Mouse (Mus musculus): Measurements from ENCODE around the gene Fhit. TPM values are rescaled to one million over a fixed set of nuclear protein-coding genes. Genes with fewer than 3 reads are reported as not detected.

Fhit gene
- polyA plus RNA-seq, 1 experiment = 4.2 TPM

- no peak for TF ChIP-seq POLR2A (IDR thresholded peaks at IDR 0.05; ENCODE audit: borderline replicate concordance, extremely low read depth, insufficient read depth, insufficient read length, poor library complexity, severe bottlenecking)
- TF ChIP-seq CTCF (IDR thresholded peaks at IDR 0.05; ENCODE audit: borderline replicate concordance, extremely low read depth, insufficient read depth, insufficient read length) = no peak
- DNase-seq (ENCODE audit: low read depth) = peak; percentile 22
Measured at GRCm38 (mm10) chr14:10122176-10122575, 1039.7 kb downstream of the Fhit start.

GRCm38 (mm10) chr14:10096236-10096635, 1065.6 kb downstream of the Fhit start:
- TF ChIP-seq CTCF (IDR thresholded peaks at IDR 0.05; ENCODE audit: borderline replicate concordance, extremely low read depth, insufficient read depth, insufficient read length) (no peak), POLR2A (IDR thresholded peaks at IDR 0.05; ENCODE audit: borderline replicate concordance, extremely low read depth, insufficient read depth, insufficient read length, poor library complexity, severe bottlenecking) (no peak)
- DNase-seq (ENCODE audit: low read depth) = no peak

GRCm38 (mm10) chr14:10079062-10079461, 1082.8 kb downstream of the Fhit start:
- TF ChIP-seq POLR2A (IDR thresholded peaks at IDR 0.05; ENCODE audit: borderline replicate concordance, extremely low read depth, insufficient read depth, insufficient read length, poor library complexity, severe bottlenecking) (no peak), CTCF (IDR thresholded peaks at IDR 0.05; ENCODE audit: borderline replicate concordance, extremely low read depth, insufficient read depth, insufficient read length) (no peak)
- peak; percentile 66 for DNase-seq (ENCODE audit: low read depth)

DNA sequence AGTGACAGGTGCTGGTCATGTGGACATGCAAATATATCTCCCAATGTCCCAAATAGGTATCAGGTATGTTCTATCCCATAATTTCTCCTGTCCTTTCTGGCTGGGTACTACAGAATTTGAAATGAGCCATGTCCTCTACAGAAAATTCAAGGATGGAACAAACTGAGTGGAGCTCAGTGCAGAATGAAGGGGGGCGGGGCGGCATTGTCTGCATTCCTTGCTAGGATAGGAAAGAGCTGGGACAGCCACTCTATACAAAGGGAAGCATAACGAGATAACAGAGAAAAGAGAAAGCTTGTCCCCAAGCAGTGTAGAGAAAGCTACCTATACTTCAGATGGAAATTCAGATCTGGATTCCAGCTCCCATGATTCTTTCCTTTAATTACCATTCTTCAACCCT, 1111.9 kb downstream of the Fhit start:
- TF ChIP-seq CTCF (IDR thresholded peaks at IDR 0.05; ENCODE audit: borderline replicate concordance, extremely low read depth, insufficient read depth, insufficient read length) (no peak), POLR2A (IDR thresholded peaks at IDR 0.05; ENCODE audit: borderline replicate concordance, extremely low read depth, insufficient read depth, insufficient read length, poor library complexity, severe bottlenecking) (no peak)
- no peak for DNase-seq (ENCODE audit: low read depth)

- no peak for TF ChIP-seq POLR2A (IDR thresholded peaks at IDR 0.05; ENCODE audit: borderline replicate concordance, extremely low read depth, insufficient read depth, insufficient read length, poor library complexity, severe bottlenecking)
- TF ChIP-seq CTCF (IDR thresholded peaks at IDR 0.05; ENCODE audit: borderline replicate concordance, extremely low read depth, insufficient read depth, insufficient read length) = no peak
- no peak for DNase-seq (ENCODE audit: low read depth)
Measured at GRCm38 (mm10) chr14:10047123-10047783, 1114.6 kb downstream of the Fhit start.

- TF ChIP-seq POLR2A (IDR thresholded peaks at IDR 0.05; ENCODE audit: borderline replicate concordance, extremely low read depth, insufficient read depth, insufficient read length, poor library complexity, severe bottlenecking) (no peak), CTCF (IDR thresholded peaks at IDR 0.05; ENCODE audit: borderline replicate concordance, extremely low read depth, insufficient read depth, insufficient read length) (no peak)
- DNase-seq (ENCODE audit: low read depth) = peak; percentile 77
Measured at GRCm38 (mm10) chr14:10046336-10047122, 1115.3 kb downstream of the Fhit start.

DNA sequence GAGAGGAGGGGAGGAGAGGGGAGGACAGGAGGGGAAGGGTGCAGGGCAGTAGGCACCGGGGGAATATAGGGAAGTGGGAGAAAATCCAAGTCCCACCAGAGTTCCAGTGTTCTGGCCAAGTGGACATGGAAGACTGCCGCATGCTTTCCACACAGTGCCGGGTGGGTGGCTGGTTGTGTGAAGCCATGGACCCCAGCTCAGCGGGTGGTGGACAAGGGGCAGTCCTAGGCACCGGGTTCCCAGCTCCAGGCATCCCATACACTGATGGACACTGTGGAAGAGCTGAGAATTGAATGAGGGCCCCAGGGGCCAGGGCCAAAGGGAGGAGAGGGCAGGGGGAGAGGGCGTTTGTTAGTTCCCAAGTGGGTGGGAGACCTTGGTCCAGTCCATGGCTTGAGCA, 1123.8 kb downstream of the Fhit start:
- TF ChIP-seq POLR2A (IDR thresholded peaks at IDR 0.05; ENCODE audit: borderline replicate concordance, extremely low read depth, insufficient read depth, insufficient read length, poor library complexity, severe bottlenecking) = no peak
- TF ChIP-seq CTCF (IDR thresholded peaks at IDR 0.05; ENCODE audit: borderline replicate concordance, extremely low read depth, insufficient read depth, insufficient read length) = no peak
- no peak for DNase-seq (ENCODE audit: low read depth)

GRCm38 (mm10) chr14:10036685-10037215, 1125.1 kb downstream of the Fhit start:
- DNase-seq (ENCODE audit: low read depth) = no peak
- TF ChIP-seq CTCF (IDR thresholded peaks at IDR 0.05; ENCODE audit: borderline replicate concordance, extremely low read depth, insufficient read depth, insufficient read length) (no peak), POLR2A (IDR thresholded peaks at IDR 0.05; ENCODE audit: borderline replicate concordance, extremely low read depth, insufficient read depth, insufficient read length, poor library complexity, severe bottlenecking) (no peak)

- TF ChIP-seq CTCF (IDR thresholded peaks at IDR 0.05; ENCODE audit: borderline replicate concordance, extremely low read depth, insufficient read depth, insufficient read length) = no peak
- no peak for TF ChIP-seq POLR2A (IDR thresholded peaks at IDR 0.05; ENCODE audit: borderline replicate concordance, extremely low read depth, insufficient read depth, insufficient read length, poor library complexity, severe bottlenecking)
- no peak for DNase-seq (ENCODE audit: low read depth)
Measured at GRCm38 (mm10) chr14:10035682-10036081, 1126.2 kb downstream of the Fhit start.

DNA sequence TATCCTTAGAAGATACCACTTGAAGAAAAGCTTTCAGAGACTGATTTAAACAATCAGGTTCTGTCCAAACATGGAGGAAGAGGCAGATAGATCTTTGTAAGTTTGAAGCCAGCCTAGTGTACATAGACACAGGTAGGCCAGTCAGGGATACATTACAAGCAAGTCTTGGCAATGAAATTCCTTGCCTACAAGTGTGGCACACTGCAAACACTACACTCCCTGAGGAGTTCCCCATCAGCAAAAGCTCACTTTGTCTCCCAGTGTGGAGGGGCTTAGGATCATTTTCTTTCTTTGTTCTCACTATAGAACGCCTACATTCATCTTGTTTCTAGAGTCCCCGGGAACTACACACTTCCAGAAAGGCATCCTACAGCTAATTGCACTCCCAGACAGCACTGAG, 1126.6 kb downstream of the Fhit start:
- no peak for DNase-seq (ENCODE audit: low read depth)
- no peak for TF ChIP-seq POLR2A (IDR thresholded peaks at IDR 0.05; ENCODE audit: borderline replicate concordance, extremely low read depth, insufficient read depth, insufficient read length, poor library complexity, severe bottlenecking)

DNA sequence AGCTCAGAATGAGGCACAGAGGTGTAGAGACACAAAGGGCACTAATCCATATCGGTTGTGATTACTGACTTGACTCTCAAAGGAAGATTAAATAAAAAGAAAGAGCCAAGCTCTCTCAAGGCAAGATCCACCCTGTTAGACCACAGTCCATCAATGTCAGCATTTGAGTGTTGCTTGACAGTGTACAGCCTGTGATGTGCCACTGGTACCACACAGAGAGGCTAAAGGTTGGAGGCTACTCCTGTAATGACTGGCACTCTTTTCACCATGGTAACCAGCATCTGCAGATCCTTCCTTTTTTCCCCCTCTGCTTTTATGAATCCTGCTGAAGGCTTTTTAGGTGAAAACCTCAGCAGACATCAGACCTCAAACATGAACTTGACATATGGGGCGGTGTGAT, 1138.5 kb downstream of the Fhit start:
- DNase-seq (ENCODE audit: low read depth) = peak; percentile 45
- TF ChIP-seq CTCF (IDR thresholded peaks at IDR 0.05; ENCODE audit: borderline replicate concordance, extremely low read depth, insufficient read depth, insufficient read length) (no peak), POLR2A (IDR thresholded peaks at IDR 0.05; ENCODE audit: borderline replicate concordance, extremely low read depth, insufficient read depth, insufficient read length, poor library complexity, severe bottlenecking) (no peak)
